Comparison of ENCODE assay signal across 9 mouse cellular contexts in genomic region chr7:19697949-19698906, GRCm38 (mm10). TPM values are rescaled to one million over a fixed set of nuclear protein-coding genes. Genes with fewer than 3 reads are reported as not detected.
DNase-seq lines count a peak whose midpoint lies in the region; ATAC-seq lines count a peak whose summit lies in the region.
"Had no signal": no experiment of that assay in that cellular context is flagged by ENCODE, and none has a peak within 500 bp of the region (broad histone marks: within the 10 kb centered on the region; RNA-seq: fewer than 3 reads in every experiment).

No protein-coding gene starts in this region.

- H3K27ac ChIP-seq in forebrain, embryonic 11.5 days (ENCODE audit: low read depth, low read length), result no peak overlapping the region
- peak overlapping the region; percentile 60 for H3K27ac ChIP-seq in kidney, embryonic 15.5 days

- peak; percentile 57 for DNase-seq in kidney, adult 18-20 months
- no peak for DNase-seq in kidney, adult 11 months
- peak; percentile 67 for DNase-seq in forebrain, embryonic 11.5 days (ENCODE audit: low spot score)
- DNase-seq in right cerebral cortex, postnatal 25 days, result no peak
- no peak for DNase-seq in thymus, postnatal 25 days
- DNase-seq in layer of hippocampus, postnatal 14 days (ENCODE audit: low spot score in 2 of 2), result no peak

- no peaks in the 10 kb centered on the region for H3K27me3 ChIP-seq in forebrain, embryonic 11.5 days (ENCODE audit: control insufficient read depth, insufficient read depth, low read length)
- no peaks in the 10 kb centered on the region for H3K27me3 ChIP-seq in kidney, embryonic 15.5 days

- no peak for ATAC-seq in forebrain, embryonic 11.5 days (replicated peaks; ENCODE audit: low FRiP score)
- no peak for ATAC-seq in kidney, embryonic 15.5 days (replicated peaks; ENCODE audit: low FRiP score)
- ATAC-seq in megakaryocyte progenitor cell, adult 5-6 weeks (replicated peaks; ENCODE audit: poor library complexity), result peak; percentile 29

- peaks cover 7% of the 10 kb centered on the region; the same call in 1 of the 2 replicates for H3K4me1 ChIP-seq in forebrain, embryonic 11.5 days (replicated peaks; ENCODE audit: control insufficient read depth, insufficient read depth, low read length)
- peaks cover 56% of the 10 kb centered on the region for H3K4me1 ChIP-seq in kidney, embryonic 15.5 days

- peak overlapping the region; percentile 30 for H3K4me3 ChIP-seq in forebrain, embryonic 11.5 days (ENCODE audit: low read depth, low read length)
- peak overlapping the region; percentile 42 for H3K4me3 ChIP-seq in kidney, embryonic 15.5 days (replicated peaks)

- WGBS in forebrain, embryonic 11.5 days, result 3% methylated on average over 28 of the region's 28 CpGs
- WGBS in kidney, embryonic 15.5 days, result 3% methylated on average over 28 of the region's 28 CpGs

- no peaks in the 10 kb centered on the region; the same call in 1 of the 2 replicates for H3K9me3 ChIP-seq in forebrain, embryonic 11.5 days (ENCODE audit: control insufficient read depth, low read length)
- no peaks in the 10 kb centered on the region for H3K9me3 ChIP-seq in kidney, embryonic 15.5 days (replicated peaks)

- H3K36me3 ChIP-seq in forebrain, embryonic 11.5 days (ENCODE audit: control insufficient read depth, insufficient read depth, low read length), result no peaks in the 10 kb centered on the region; the same call in 1 of the 2 replicates
- H3K36me3 ChIP-seq in kidney, embryonic 15.5 days, result peaks cover 32% of the 10 kb centered on the region

- peak overlapping the region; percentile 62 for H3K9ac ChIP-seq in forebrain, embryonic 11.5 days (ENCODE audit: low read length)
- peak overlapping the region; percentile 40 for H3K9ac ChIP-seq in kidney, embryonic 15.5 days

- H3K4me2 ChIP-seq in forebrain, embryonic 11.5 days (ENCODE audit: low read depth, low read length, severe bottlenecking), result peak overlapping the region; percentile 65
- peak overlapping the region; percentile 72 for H3K4me2 ChIP-seq in kidney, embryonic 15.5 days

RNA-seq across cellular contexts. Expression of gene Apoe, which starts 0.8 kb away (rescaled TPM):
- 125 and 152 TPM in 2 replicates for polyA plus RNA-seq in forebrain, embryonic 11.5 days (2014; fragmentation: Nextera tagmentation; extraction: Ambion mirVana)
- 259 and 340 TPM in 2 replicates for polyA plus RNA-seq in kidney, embryonic 15.5 days (2015; fragmentation: Nextera tagmentation; extraction: Ambion mirVana)
- 18.7 and 27.5 TPM in 2 replicates for total RNA-seq in megakaryocyte progenitor cell, adult 5-6 weeks (2015)
- 110 and 130 TPM in 2 replicates for total RNA-seq in megakaryocyte progenitor cell, adult 5-6 weeks (2017)
- total RNA-seq in layer of hippocampus, postnatal 14 days (2021), result 1,000 to 10,000 TPM; 2,679 to 2,697 TPM

RNA-seq across cellular contexts. Expression of gene Apoc1, which starts 5.8 kb away (rescaled TPM):
- polyA plus RNA-seq in forebrain, embryonic 11.5 days (2014; fragmentation: Nextera tagmentation; extraction: Ambion mirVana), result 1.00 and 2.0 TPM in 2 replicates
- 15.7 and 20.7 TPM in 2 replicates for polyA plus RNA-seq in kidney, embryonic 15.5 days (2015; fragmentation: Nextera tagmentation; extraction: Ambion mirVana)
- 0.79 and 2.0 TPM in 2 replicates for total RNA-seq in megakaryocyte progenitor cell, adult 5-6 weeks (2015)
- 1.1 and 6.4 TPM in 2 replicates for total RNA-seq in megakaryocyte progenitor cell, adult 5-6 weeks (2017)
- total RNA-seq in layer of hippocampus, postnatal 14 days (2021), result 1 to 10 TPM; 6.1 to 6.8 TPM

RNA-seq across cellular contexts. Expression of gene Apoc4, which starts 16.9 kb away (rescaled TPM):
- polyA plus RNA-seq in forebrain, embryonic 11.5 days (2014; fragmentation: Nextera tagmentation; extraction: Ambion mirVana), result not detected in 2 replicates
- 2.3 and 6.6 TPM in 2 replicates for polyA plus RNA-seq in kidney, embryonic 15.5 days (2015; fragmentation: Nextera tagmentation; extraction: Ambion mirVana)
- not detected in 2 replicates for total RNA-seq in megakaryocyte progenitor cell, adult 5-6 weeks (2015)
- total RNA-seq in megakaryocyte progenitor cell, adult 5-6 weeks (2017), result not detected in 2 replicates
- not detected for total RNA-seq in layer of hippocampus, postnatal 14 days (2021)
- total RNA-seq: left cerebral cortex, postnatal 10 days had no signal

RNA-seq across cellular contexts. Expression of gene Gm44805, which starts 17.0 kb away (rescaled TPM):
- not detected in 2 replicates for polyA plus RNA-seq in forebrain, embryonic 11.5 days (2014; fragmentation: Nextera tagmentation; extraction: Ambion mirVana)
- polyA plus RNA-seq in kidney, embryonic 15.5 days (2015; fragmentation: Nextera tagmentation; extraction: Ambion mirVana), result 2.5 TPM in 1 of 2 replicates, not detected in the other
- not detected in 2 replicates for total RNA-seq in megakaryocyte progenitor cell, adult 5-6 weeks (2015)
- not detected in 2 replicates for total RNA-seq in megakaryocyte progenitor cell, adult 5-6 weeks (2017)
- total RNA-seq in layer of hippocampus, postnatal 14 days (2021), result not detected
- total RNA-seq: left cerebral cortex, postnatal 10 days had no signal

RNA-seq across cellular contexts. Expression of gene Tomm40, which starts 17.0 kb away (rescaled TPM):
- 160 and 171 TPM in 2 replicates for polyA plus RNA-seq in forebrain, embryonic 11.5 days (2014; fragmentation: Nextera tagmentation; extraction: Ambion mirVana)
- polyA plus RNA-seq in kidney, embryonic 15.5 days (2015; fragmentation: Nextera tagmentation; extraction: Ambion mirVana), result 168 and 177 TPM in 2 replicates
- 61.5 and 62.2 TPM in 2 replicates for total RNA-seq in megakaryocyte progenitor cell, adult 5-6 weeks (2015)
- total RNA-seq in megakaryocyte progenitor cell, adult 5-6 weeks (2017), result 42.5 and 50.8 TPM in 2 replicates
- total RNA-seq in layer of hippocampus, postnatal 14 days (2021), result 100 to 1,000 TPM; 105 to 115 TPM

Comparison
In these comparisons a context has a peak if more than half of its experiments do, and no peak if none do; other contexts are left out.
1. DNase-seq: peak in kidney, adult 18-20 months (single experiment) and forebrain, embryonic 11.5 days (single experiment); none in kidney, adult 11 months (single experiment), right cerebral cortex, postnatal 25 days (single experiment), thymus, postnatal 25 days (single experiment) and layer of hippocampus, postnatal 14 days (0 of 2).
2. RNA of gene Apoe, which starts 0.8 kb away (total RNA-seq): 2,679 to 2,697 TPM in layer of hippocampus, postnatal 14 days; 18.7 to 130 TPM in megakaryocyte progenitor cell, adult 5-6 weeks; every median in the first group is over 10 times any median in the second.